Mouse (Mus musculus) heart, postnatal 36 days (tissue): ENCODE measurements around the gene Mnt. TPM values are rescaled to one million over a fixed set of nuclear protein-coding genes. Genes with fewer than 3 reads are reported as not detected.

ENCODE experiments used
- DNase-seq, 2 experiments: peaks; one replicate each; pipeline ENCODE4 v3.0.0; 2021 to 2022
- intact Hi-C: fragments of 180-260 bp; cut with DNase I; formaldehyde crosslinking; loops from one replicate; pipeline ENCODE4 v1.15.1; 2025
- total RNA-seq, 2 experiments: library from RNA; stranded (reverse); gene quantifications; 2 replicates each; pipeline ENCODE4 v1.2.3; 2021

The Mnt gene
- total RNA-seq, 2 experiments from 2014 or later = 11.4 to 11.9 TPM

DNA sequence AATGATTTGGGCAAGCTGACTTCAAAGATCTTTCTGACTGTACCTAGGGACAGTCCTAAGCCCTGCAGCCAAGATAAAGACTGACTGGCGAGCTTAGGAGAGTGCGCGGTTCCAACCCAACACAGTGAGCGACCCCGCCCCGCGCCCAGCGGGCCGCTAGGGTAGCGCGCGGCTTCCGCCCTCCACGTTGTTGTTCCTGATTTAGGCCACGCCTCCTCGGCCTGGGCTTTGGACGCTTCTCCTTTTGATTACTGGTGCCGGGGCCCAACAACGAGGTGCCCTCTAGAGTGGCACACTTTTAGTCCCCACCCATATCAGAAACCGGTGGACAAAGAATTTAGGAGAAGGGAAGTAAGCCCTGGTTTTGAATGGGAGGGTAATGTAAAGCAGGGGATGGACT, 908 bp upstream of the Mnt start:
- intact Hi-C loops = loop anchor here (1.0 to 5.0 kb wide), 3 partner anchors 8 to 337 kb away; partner anchors contain the start of genes Hic1 and Pafah1b1
- DNase-seq = peak; percentile 83 to 86

DNA sequence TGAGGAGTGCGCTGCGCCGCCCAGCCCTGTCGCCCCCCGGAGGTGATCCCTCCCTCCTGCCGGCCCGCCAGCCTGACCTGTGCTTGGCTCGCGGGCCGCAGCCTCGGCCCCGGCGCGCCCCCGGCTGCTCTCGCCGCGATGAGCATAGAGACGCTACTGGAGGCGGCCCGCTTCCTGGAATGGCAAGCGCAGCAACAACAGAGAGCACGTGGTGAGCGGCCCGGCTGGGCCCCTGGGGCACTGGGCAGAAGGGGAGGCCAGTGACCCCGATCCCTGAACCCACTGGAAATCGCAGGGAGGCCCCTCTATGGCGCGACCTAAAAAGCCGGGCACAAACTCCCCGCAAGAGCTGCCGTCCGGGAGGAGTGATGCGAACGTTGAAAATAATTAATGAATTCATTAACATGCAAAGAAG, 478 bp downstream of the Mnt start:
- peak; percentile 54 to 70 for DNase-seq
- intact Hi-C loops = no loop called here

DNA sequence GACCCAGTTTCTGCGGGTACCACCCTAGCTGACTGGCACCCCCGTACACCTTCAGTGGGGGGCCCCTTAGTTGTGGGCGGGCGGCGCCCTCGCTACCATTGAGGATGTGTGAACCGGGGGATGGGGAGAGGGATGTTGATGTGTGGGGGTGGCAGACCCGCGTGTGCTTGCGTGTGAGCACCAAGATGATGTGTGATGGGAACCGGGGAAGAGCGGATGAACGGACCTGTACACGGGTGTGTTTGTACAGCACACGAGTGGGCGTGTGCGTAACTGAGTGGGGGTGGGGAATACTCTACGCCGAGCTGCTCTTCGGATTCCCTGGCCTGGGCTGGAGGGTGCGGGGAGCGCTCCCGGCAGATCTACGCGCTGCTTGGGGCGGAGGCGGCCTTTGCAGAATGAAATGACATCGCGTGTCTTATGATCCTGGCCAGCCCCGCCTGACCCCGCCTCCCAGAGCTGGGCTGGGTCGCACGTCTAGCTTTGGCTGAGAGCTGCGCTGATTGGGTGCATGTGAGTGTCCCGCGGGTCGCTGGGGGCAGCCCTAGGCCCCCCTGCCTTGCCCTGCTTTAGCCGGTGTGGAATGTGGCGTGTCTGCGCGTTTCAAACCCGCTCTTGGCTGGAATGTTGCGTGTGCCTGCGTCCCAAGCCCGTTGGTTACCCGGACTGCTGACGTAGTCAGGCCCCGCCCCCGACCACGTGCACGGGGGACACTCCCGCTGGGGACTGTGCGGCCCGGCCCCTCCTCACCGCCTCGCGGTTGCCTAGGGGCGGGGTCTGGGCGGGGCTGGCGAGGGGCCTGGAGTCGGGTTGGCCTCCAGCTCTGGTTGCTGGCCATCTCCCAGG, 1.1 kb downstream of the Mnt start:
- DNase-seq = peak; percentile 99 to 100
- intact Hi-C loops = no loop called here

DNA sequence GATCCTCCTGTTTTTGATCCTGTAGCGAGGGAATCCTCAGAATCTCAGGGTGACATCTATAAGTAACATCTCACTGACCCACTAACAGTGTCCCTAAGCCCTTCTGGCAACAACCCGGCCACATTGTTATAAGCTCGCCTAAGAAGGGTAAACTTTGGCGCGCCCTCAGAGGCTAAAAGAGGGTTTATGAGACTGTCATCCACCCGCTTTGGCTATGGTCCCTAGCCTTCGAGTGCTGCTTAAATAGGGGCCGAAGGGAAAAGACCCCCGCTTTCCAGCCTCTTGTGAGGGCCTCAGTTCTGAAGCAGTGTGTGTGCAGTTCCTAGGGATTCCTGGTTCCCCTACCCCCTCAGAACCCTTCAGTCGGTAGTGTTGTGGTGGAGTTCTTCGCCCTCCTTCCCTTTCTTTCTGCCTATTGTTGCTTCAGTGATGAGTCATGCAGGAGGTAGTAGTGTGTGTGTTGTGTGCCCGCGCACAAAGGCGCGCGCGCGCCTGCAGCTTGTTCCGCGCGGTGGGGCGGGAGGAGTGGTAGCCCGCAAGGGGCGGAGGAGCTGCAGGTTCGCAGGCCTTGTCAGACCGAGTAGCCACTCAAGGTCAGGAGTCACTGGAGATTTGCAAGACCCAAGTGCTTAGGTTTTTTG, 1.9 kb downstream of the Mnt start:
- DNase-seq = peak in 1 of 2 experiments; percentile 49
- intact Hi-C loops = no loop called here

DNA sequence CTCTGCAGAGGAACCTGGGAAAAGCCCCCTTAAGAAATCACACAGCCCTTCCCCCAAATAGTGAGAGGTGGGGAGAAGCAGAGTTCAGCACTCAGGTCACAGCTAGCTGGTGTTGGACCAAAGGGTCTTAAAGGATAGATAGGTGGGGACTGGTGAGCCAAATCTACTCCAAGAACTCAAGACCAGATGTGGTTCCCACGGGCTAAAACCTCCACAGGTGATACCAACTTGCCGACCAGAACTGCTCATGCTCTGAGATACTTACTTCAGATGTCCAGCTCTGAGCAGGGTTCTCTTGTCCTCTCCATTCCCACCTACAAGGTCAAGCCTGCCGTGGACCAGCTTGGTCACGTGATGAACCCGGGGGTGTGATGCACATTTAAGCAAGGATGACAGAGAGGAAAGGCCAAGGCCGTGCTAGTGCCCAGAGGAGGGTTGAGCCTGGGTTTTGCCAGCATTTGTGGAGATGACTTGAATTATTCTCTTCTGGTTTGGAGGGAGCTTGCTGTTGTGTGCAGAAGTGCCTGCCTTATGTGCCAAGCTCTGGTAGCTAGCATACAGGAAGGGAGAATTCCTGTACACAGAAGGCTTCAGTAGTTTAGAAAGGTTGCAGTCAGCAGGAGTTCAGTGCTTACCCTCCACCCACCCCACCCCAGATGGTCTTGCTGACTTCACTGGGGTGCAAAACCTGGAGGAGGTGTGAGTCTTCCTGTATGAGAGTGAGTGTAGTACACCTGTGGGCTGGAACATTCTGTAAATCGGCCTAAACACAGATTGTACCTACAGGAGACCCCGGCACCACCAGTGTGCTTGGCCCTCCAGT, 3.0 kb downstream of the Mnt start:
- intact Hi-C loops = no loop called here
- DNase-seq = no peak

DNA sequence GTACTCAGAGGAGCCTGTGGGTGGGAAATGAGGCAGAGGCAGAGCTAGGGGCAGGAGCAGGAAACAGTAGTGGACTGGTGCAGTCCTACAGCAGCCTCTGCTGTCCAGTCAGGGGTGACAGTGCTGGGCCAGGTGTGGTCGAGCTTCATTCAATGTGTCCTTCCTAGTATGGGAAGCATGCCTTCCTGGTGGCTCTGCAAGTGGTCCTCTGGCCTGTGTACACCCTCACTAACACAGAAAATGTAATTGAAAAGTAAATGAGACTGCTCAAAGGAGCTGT, 3.6 kb downstream of the Mnt start:
- intact Hi-C loops = no loop called here
- DNase-seq = no peak

DNA sequence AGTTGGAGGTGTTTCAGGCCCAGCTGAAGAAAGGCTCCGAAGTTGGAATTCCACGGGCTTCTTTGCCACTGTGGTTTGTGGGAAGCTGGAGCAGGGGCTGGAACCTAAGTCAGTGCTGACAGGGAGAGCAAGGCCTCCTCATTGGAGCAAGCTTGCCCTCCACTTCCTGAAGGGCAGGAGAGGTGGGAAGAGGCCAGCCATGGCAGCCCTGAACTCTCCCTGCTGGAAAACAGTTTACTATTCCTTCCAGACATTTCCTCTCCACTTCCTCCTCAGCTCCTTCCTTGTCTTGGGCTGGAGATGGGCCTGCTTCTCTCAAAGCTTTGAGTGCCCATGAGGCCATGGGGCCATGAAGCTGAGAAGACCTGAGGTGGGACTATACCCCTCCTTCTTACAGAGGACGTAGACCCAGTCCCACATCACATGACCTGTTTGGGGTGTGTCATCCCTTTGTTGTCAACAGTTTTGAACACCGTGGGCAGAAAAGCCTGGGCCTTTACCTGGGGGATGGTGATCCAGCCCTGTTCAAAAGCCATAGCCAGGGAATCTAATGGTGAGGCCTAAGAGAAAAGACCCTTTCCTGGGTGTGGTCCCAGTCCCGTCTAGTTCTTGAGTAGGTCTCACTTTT, 4.0 kb downstream of the Mnt start:
- intact Hi-C loops = no loop called here
- DNase-seq = no peak

DNA sequence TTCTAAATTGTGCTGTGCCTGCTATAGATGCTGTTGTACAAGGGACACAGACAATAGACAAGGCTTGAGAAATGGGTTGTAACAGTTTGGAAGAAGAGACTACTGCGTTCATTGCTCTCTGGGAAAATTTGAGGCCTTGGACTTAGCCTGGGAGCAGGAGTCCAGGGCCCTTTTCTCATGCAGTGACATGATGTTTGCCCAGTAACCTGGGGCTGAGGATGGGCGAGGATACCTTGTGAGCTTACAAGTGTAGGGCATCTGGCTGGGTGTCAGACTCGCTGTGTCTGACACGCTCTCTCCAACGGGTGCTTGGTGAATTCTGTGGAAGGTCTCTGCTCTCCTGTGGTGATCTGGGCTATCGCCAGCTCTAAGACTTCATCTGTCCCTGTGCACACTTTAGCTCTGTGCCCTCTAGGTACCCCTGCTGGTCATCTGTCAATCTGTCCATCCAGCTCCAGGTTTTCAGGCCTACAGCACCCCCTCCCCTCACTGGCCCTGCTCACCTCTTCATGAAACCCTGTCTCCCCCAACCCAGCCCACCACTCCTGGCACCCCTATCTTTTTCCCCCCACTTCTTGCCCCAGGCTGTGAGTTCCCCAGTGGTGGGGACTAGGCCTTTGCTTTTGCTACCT, 5.0 kb downstream of the Mnt start:
- intact Hi-C loops = no loop called here
- DNase-seq = no peak

DNA sequence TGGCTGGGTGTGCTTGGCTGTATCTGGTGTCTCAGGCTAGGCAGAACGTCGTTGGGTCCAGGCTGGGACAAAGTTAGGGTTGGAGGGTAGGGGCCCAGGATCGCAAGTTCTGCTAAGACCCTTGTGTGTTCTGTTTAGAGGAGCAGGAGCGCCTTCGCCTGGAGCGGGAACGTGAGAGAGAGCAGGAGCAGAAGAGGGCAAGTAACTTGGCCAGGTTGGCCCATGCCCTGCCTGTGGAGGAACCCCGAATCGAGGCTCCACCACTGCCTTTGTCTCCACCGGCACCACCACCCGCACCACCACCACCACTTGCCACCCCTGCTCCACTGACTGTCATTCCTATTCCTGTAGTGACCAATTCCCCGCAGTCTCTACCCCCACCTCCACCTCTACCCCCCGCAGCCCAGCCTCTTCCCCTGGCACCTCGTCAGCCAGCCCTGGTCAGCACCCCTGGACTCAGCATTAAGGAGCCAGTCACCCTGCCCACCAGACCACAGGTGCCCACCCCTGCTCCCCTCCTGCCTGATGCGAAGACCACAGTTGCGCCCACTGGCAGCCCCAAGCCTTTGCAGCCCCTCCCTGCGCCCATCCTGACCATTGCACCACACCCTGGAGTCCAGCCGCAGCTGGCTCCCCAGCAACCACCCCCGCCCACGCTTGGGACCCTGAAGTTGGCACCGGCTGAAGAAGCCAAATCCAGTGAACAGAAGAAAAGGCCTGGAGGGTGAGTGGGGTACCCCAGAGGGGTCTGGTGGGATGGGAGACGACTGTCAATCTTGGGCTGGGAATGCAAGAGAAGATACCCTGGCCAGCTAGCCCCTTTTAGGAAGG, 5.7 kb downstream of the Mnt start:
- no peak for DNase-seq
- intact Hi-C loops = no loop called here

DNA sequence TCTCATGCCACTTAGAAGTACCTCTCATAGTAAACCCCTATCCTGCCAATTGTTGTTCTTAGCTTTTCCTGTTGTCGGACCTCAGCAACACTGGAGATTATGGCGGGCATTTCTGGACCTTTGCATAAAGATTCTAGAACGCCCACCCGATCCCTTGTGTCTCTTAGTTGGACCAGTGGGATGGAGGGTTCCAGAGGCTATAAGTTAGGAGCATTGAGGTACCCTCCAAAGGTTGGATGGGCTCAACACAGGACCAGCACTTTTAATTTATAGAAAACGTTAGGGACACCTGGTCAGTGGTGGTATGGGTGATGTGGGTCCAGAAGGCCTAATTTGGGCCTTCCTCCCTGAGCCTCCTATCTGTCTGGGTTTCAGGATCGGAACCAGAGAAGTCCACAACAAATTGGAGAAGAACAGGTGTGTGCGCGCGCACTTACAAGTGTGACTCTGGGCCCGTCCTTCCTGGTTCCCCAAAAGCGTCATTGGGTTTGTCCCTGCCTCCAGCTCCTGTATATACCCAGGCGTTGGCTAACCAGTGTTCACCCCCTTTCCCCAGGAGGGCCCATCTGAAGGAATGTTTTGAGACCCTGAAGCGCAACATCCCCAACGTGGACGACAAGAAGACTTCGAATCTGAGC, 6.5 kb downstream of the Mnt start:
- intact Hi-C loops = no loop called here
- DNase-seq = no peak

DNA sequence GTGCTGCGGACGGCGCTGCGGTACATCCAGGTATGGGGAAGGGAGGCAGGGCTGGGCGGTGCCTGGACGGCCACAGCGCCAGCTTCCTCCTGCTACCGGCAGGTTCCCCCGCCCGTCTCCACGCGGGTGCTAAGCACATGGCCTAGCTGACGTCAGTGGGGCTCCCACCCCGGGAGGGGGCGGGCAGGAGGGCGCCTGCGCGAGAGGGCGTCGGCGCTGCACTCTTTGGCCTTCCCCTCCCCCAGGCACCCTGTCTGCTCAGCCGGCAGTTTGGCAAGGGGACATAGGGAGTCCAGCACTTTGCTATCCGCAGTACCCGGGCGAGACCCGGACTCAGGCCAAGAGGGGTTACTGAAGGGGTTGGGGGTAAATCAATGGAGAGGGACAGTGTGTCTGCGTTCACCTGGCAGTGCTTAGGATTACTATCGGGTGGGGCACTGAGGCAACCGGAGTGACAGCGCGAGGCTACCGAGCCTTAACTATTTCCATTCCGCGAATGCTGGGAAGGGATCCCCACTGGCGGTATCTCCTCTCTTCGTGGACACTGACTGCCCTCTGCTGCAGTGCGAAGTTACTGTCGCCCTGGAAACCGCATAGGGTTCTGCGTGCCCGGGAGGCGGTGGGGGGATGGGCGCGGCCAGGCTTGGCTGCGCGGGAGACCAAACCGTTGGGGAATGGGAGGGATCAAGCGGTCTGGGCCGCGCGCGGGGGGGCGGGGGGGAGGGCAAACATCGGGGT, 7.1 kb downstream of the Mnt start:
- intact Hi-C loops = loop anchor here (1.0 kb wide), 1 partner anchor 8 kb away; the partner anchor contains the start of gene Mnt
- DNase-seq = peak; percentile 94 to 96

DNA sequence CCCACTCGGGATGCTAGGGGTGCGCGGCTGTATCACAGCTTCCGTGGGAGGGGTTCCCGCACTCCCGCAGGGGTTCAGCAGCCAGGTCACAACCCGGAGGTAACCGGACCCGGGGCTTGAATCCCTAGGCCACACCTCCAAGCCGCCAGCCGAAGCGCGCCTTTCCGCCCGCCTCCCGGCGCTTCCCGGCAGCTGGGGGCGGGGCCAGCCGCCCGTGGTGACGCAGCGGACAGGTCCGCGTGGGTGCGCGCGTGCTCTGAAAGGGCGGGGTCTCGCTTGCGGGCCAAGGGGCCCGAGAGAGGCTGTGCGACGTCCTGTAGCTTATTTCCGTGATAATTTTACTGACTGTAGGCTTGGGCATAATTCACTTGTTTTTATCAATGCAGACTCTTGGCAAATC, 7.7 kb downstream of the Mnt start:
- DNase-seq = peak; percentile 94 to 96
- intact Hi-C loops = loop anchor here (1.0 kb wide), 1 partner anchor 8 kb away; the partner anchor contains the start of gene Mnt

DNA sequence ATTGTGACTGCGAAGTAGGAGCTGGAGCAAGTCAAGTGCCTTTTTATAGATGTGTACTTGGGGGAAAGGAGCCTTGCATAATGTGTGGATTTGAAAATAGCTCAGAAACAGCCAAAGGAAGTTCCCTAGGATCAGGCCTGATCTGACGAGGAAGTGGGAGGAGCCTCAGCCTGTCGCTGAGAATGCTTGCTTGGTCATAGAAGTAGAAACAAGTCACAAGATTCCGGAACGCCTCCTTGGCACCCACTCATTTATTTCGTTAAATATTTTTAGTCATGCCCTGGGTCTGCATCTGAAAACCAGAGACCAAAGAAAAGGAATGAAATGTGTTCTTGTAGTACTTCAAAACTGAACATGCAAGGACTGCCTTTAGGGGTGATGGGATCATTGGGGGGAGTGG, 8.3 kb downstream of the Mnt start:
- intact Hi-C loops = loop anchor here (1.0 kb wide), 1 partner anchor 9 kb away; the partner anchor contains the start of gene Mnt
- DNase-seq = peak; percentile 54 to 62

DNA sequence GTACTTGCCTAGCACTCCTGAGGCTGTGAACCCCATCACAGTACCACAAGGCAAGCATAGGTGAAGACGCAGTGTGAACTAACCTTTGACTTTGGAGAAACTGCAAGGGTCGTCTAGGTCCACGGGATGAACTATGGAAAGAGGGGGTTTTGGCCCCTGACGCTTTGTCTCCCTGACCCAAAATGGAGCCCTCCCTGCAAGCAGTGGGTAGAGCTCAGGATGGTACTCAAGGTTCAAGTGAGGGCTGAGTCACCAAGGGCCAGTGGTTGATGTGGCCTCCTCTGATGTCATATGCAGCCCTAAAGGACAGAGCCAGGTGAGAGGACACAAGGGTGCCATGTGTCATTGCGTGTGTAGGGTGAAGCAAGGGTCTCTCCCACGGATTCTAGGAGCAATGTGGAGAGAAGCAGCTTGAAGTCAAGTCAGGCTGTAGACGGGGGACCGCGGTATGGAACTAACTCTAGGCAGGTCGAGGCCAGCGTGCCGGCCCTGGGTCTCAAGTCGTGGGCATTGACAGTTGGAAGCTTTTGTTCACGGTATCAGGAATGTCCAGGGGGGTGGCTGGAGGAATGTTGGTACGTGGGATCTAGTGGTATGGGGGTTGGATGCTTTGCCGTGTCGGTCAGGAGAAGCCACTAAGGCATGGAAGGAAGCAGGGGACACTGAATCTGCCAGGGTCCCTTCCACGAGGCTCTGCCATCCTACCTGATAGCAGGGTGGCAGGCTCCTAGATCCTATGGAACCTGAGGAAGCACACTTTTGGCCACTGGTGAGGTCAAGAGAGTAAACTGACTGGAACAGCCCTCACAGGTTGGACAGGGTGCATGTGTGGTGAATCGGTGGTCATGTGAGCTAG, 9.4 kb downstream of the Mnt start:
- no peak for DNase-seq
- intact Hi-C loops = no loop called here

DNA sequence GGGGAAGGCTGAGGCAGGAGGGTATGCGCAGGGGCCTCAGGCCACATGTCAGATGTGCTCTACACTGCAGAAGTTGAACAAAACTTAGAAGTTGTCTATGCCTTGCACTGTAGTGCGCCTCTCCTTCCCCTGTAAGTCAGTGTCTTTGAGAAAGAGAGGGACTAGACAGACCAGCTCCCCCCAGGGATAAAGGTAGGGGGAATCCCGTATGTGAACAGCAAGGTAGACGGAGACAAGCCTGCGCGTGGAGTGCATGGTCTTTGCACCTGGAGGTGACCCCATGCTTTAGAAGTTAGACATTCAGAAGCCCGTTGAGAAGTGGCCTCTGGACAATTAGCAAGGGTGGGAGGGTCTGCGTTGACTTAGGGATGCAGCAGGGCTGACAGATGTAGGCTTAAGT, 10.0 kb downstream of the Mnt start:
- DNase-seq = no peak

DNA sequence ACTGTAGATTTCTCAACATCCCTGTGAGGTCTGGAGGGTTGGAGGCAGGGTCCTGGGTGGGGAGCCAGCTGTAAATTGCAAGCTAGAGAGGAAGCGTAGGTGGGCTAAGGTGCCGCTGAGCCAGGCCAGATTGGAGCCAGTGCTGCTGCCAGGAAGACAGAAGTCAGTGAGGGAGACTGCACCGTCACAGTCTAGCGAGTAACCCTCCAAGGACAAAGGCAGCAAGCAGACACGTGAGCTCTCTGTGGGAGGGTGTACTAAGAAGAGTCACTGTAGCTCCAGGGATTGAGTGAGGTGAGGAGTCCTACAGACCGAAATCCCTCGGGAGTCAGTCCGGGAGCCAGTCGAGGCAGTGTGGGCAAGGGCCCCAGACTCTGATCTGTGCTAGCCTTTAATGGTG, 10.6 kb downstream of the Mnt start:
- intact Hi-C loops = no loop called here
- DNase-seq = no peak

More for the DNA sequence above, 10.0 kb downstream of the Mnt start:
- intact Hi-C loops = no loop called here

DNA sequence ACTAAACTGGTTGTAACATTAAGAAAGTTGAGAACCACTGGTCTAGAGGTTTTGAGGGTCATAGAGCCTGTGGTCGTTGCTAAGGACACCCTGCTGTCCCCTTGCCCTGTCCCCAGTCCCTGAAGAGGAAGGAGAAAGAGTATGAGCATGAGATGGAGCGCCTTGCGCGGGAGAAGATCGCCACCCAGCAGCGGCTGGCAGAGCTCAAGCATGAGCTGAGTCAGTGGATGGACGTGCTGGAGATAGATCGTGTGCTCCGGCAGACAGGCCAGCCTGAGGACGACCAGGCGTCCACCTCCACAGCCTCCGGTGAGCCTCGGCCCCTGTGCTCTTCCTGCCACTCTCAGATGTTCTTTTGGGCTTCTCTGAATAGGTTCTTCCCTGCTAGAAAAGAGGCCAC, 11.3 kb downstream of the Mnt start:
- no peak for DNase-seq
- intact Hi-C loops = no loop called here
